Mouse (Mus musculus) urinary bladder, postnatal 10 days (tissue): ENCODE results near the gene Ddah2.

ENCODE experiments used
- DNase-seq: peaks from one replicate; pipeline ENCODE4 v3.0.0; 2022; ENCODE audit warnings: low spot score

The Ddah2 gene

DNA sequence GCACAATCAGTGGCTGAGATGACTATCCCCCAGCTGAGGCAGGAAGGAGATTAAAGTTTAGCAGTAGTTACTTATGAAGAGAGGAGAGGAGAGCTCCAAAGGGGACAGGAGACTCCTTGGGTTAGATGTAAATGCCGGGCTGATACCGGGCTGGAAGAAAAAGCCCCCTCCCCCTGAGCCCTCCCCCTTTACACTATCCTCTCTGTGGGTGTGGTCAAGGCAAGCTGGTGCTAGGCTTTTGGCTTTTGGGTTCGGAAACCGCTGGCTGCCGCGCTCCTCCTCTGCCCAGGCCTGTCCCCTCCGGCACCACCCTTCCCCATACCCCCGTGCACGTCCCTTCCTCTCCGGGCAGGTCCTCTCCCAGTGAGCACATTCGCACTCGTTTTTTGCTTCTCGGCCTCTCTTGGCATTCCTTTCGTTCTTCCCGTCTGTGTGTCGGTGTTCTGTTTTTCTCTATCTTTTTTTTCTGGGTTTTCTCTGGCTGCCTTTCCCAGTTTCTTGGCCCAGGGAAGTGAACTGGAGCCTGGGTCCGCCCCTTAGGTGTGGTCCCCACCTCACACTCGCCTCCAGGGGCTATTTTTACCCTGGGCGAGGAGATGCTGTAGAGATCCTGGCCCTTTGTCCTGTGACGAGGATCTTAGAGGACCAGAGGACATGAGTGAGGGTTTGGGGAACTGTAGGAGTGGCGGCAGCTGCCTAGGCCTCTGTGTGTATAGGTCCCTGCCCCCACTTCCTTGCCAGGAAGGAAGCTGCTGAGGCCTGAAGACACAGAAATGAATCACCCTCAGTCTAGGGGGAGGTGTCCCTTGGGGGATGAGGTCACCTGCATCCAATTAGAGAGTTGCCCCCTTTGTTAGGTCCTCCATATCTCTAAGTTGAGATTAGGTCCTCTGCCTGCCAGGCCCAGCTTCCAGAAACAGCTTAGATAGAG, 7.4 kb upstream of the Ddah2 start:
- no peak for DNase-seq

GRCm38 (mm10) chr17:35052271-35052798, 6.5 kb upstream of the Ddah2 start:
- no peak for DNase-seq

- DNase-seq: no peak
Measured at GRCm38 (mm10) chr17:35055691-35056495, 2.9 kb upstream of the Ddah2 start.

- DNase-seq: no peak
Measured at GRCm38 (mm10) chr17:35057090-35057489, 1.7 kb upstream of the Ddah2 start.

DNA sequence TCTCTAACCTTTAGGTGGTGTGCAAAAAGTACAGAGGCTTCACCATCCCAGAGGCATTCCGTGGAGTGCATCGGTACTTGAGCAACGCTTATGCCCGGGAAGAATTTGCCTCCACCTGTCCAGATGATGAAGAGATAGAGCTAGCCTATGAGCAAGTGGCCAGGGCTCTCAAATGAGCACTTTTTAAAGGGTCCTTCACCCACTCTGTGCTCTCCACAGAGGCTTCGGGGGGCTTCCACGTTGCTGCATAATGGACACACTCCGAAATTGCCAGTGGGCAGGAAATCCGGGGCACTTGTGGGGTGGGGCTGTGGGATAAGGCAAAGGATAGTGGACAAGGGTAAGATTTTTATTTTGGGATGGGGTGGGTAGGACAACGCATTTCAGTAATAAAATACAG, 519 bp upstream of the Ddah2 start:
- DNase-seq: no peak

- DNase-seq: no peak
Measured at GRCm38 (mm10) chr17:35060071-35060470, 1.2 kb downstream of the Ddah2 start.

GRCm38 (mm10) chr17:35060737-35061297, 2.0 kb downstream of the Ddah2 start:
- no peak for DNase-seq

DNA sequence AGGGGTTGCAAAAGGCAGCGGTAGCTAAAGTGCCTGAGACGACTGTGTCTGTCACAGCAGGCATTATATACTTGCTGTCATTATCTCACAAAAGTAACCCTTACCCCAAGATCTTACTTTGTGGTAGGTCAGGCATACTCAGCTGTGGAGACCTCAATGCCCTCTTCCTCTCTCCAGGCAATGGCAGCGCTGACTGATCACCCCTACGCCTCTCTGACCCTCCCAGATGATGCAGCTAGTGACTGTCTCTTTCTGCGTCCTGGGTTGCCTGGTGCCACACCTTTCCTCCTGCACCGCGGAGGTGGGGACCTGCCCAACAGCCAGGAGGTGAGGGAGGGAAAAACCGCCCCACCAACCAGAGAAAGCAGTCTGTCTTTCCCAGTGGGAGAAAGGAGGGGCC, 2.5 kb downstream of the Ddah2 start:
- no peak for DNase-seq

- DNase-seq: no peak
Measured at GRCm38 (mm10) chr17:35063466-35063865, 4.6 kb downstream of the Ddah2 start.

GRCm38 (mm10) chr17:35064378-35064877, 5.6 kb downstream of the Ddah2 start:
- no peak for DNase-seq

DNA sequence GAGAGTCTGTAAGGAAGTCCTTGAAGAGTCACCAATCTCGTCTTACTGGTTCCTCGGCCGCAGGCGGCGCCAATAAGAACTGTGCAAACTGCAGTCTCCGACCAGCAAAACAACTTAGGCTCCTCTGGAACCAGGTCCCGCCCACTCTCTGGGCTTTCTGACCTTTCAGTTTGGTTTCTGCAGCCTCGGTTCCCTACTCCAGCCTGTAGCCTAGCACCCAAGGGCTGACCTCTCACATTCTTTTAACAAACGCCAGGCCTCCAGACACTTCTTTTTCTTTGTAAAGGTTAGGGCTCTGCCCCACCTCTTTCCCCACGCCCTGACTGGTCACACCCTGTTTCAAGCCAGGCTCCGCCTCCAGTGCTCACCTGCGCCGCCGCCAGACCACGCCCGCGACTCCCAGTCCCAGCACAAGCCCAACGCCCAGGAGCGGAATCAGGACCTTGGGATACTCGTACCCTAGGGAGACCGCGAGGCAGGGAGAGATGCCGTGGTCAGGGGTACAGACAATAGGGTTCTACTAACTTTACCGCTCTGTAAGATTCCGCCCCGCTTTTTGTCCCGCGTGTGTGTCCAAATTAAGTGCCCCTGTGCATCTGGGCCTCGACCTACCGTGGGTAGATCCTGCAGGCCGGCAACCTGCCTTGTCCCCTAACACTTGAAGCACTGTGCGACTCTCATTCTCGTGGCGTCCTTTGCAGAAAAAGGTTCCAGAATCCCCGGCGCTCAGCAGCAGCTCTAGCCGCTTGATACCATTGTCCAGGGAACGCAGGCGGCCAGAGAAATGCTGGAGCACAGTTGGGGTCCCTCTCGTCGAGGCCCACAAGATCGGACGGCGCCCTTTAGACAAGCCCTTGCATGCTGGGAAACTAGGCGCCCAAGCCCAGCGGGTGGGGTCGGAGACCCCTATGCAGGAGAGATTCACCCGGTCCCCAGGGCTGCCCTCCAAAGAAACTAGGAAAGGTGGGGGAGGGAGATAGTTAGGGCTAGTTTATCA, 6.4 kb downstream of the Ddah2 start, which contains the start of gene Ly6g6c:
Gene Ly6g6c (plus strand): TSS at position 438 of the 997 bp plus-strand sequence.
- no peak for DNase-seq

- no peak for DNase-seq
Measured at GRCm38 (mm10) chr17:35066084-35066483, 7.2 kb downstream of the Ddah2 start, which contains the start of gene Mpig6b. Gene Mpig6b, minus strand, starts transcription at chr17:35066184.

GRCm38 (mm10) chr17:35068213-35068914, 9.5 kb downstream of the Ddah2 start:
- DNase-seq: no peak

GRCm38 (mm10) chr17:35070556-35071229, 11.9 kb downstream of the Ddah2 start:
- no peak for DNase-seq

GRCm38 (mm10) chr17:35071454-35071853, 12.6 kb downstream of the Ddah2 start:
- DNase-seq: no peak

DNA sequence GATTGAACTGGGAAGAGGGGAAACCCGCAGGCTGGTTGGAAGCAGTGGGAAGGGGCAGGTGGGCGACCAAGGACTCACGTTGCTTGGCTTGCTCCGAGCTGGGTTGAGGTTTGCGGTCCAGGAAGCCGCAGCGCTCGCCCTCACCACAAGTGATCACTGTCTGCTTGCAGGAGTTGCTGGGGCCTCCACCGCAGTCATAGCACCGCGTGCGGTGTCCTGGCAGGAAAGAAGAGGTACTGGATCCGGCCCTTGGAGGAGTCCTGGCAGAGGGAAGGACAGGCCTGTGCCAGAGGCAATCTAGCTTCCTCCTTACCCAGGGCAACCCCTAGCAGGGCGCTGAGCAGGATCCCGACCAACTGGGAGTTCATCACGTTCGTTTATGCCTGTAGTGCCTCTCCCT, 15.3 kb downstream of the Ddah2 start:
- no peak for DNase-seq

- DNase-seq: no peak
Measured at GRCm38 (mm10) chr17:35076507-35077176, 17.8 kb downstream of the Ddah2 start, which contains the start of gene Ly6g6e. Gene Ly6g6e, plus strand, starts transcription at chr17:35076902.

- no peak for DNase-seq
Measured at GRCm38 (mm10) chr17:35077285-35077684, 18.4 kb downstream of the Ddah2 start.

DNA sequence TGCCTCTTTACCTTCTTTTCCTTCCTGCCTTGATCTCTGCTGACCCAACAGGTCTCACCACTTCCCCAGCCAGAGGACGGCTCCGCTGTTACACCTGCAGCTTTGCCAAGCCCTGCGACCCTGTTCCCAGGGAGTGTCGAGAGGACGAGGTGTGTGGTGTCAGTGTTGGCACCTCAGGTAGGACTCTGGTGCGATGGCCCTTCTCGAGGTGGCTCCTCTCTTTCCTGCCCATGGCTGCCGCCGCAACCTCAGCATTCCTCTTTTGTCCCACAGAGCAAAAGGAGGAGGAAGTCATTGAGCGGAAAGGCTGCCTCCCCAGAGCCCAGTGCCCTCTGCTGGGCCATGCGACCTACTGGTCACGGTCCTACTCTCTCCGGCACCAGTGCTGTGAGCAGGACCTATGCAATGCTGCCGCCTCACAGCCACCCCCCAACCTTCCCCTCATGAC, 19.0 kb downstream of the Ddah2 start, which contains the start of gene Ly6g6d:
Gene Ly6g6d (minus strand): TSS at position 280 of the 448 bp plus-strand sequence.
- DNase-seq: no peak
